28 mouse cellular contexts compared by ENCODE assay signal in genomic region chr2:181100087-181100486, GRCm38 (mm10). TPM values are rescaled to one million over a fixed set of nuclear protein-coding genes. Genes with fewer than 3 reads are reported as not detected.
DNase-seq lines count a peak whose midpoint lies in the region; ATAC-seq and TF ChIP-seq lines count a peak whose summit lies in the region.
"Had no signal": no experiment of that assay in that cellular context is flagged by ENCODE, and none has a peak within 500 bp of the region (broad histone marks: within the 10 kb centered on the region; RNA-seq: fewer than 3 reads in every experiment).

No protein-coding gene starts in this region.

- no peak for DNase-seq in frontal cortex, postnatal 36 days (ENCODE audit: low spot score in 2 of 2)
- peak; percentile 69 for DNase-seq in brain, adult 2 months (ENCODE audit: low read depth, low spot score)
- peak; percentile 29 for DNase-seq in large intestine, adult 2 months (ENCODE audit: low read depth, low spot score)
- no peak for DNase-seq in heart, adult 2 months
- DNase-seq in gastrocnemius, adult 18-20 months (ENCODE audit: low spot score), result no peak
- DNase-seq: adrenal gland, adult 8-10 months; adrenal gland, postnatal 14 days; adrenal gland, postnatal 36 days; B cell, adult 2 months; cerebellum, adult 11 months; cerebellum, adult 18-20 months; cerebellum, adult 8-10 months; cerebellum, adult 9-11 months; cerebellum, postnatal 14 days; cerebellum, postnatal 36 days; embryo, embryonic 11 days had no signal

- no peak for TF ChIP-seq EP300 in heart, adult 2 months (IDR thresholded peaks at IDR 0.05; ENCODE audit: insufficient read depth, low read depth, low read length)

- 76% methylated on average over 2 of the region's 2 CpGs for WGBS in intestine, embryonic 16.5 days
- 38% methylated on average over 2 of the region's 2 CpGs for WGBS in large intestine, adult 2 months
- WGBS in heart, adult 2 months, result 81% methylated on average over 2 of the region's 2 CpGs

- no peak overlapping the region for H3K4me2 ChIP-seq in intestine, embryonic 16.5 days (ENCODE audit: low read depth, low read length)
- H3K4me2 ChIP-seq: embryonic facial prominence, embryonic 13.5 days; embryonic facial prominence, embryonic 15.5 days; forebrain, embryonic 12.5 days had no signal

- no peaks in the 10 kb centered on the region for H3K36me3 ChIP-seq in intestine, embryonic 16.5 days (ENCODE audit: control insufficient read depth, insufficient read depth, low read length)
- H3K36me3 ChIP-seq in heart, adult 2 months (ENCODE audit: control insufficient read depth, insufficient read depth, low read length), result no peaks in the 10 kb centered on the region
- H3K36me3 ChIP-seq: embryonic facial prominence, embryonic 13.5 days; embryonic facial prominence, embryonic 15.5 days; forebrain, embryonic 10.5 days; forebrain, embryonic 12.5 days had no signal

- no peak for TF ChIP-seq POLR2A in heart, adult 2 months (IDR thresholded peaks at IDR 0.05; ENCODE audit: insufficient read depth, low read depth, low read length)

- TF ChIP-seq CTCF in heart, adult 2 months (IDR thresholded peaks at IDR 0.05), result no peak

- H3K4me3 ChIP-seq in intestine, embryonic 16.5 days (ENCODE audit: low read length), result no peak overlapping the region
- H3K4me3 ChIP-seq in heart, adult 2 months, result no peak overlapping the region
- H3K4me3 ChIP-seq: embryonic facial prominence, embryonic 13.5 days; embryonic facial prominence, embryonic 15.5 days; erythroblast, embryonic 14.5 days; forebrain, embryonic 10.5 days; forebrain, embryonic 12.5 days had no signal

- no peaks in the 10 kb centered on the region; the same call in 1 of the 2 replicates for H3K4me1 ChIP-seq in intestine, embryonic 16.5 days (ENCODE audit: control insufficient read depth, insufficient read depth, low read length)
- H3K4me1 ChIP-seq in heart, adult 2 months (ENCODE audit: control insufficient read depth, insufficient read depth, low read length), result no peaks in the 10 kb centered on the region
- H3K4me1 ChIP-seq: embryonic facial prominence, embryonic 13.5 days; embryonic facial prominence, embryonic 15.5 days had no signal

- no peak overlapping the region for H3K27ac ChIP-seq in intestine, embryonic 16.5 days (ENCODE audit: low read length)
- H3K27ac ChIP-seq in heart, adult 2 months, result no peak overlapping the region
- H3K27ac ChIP-seq: embryonic facial prominence, embryonic 13.5 days; embryonic facial prominence, embryonic 15.5 days; forebrain, embryonic 10.5 days; forebrain, embryonic 12.5 days had no signal

- no peak overlapping the region for H3K9ac ChIP-seq in intestine, embryonic 16.5 days (ENCODE audit: low read depth, low read length)
- H3K9ac ChIP-seq in heart, adult 2 months (ENCODE audit: low read depth, low read length), result no peak overlapping the region
- H3K9ac ChIP-seq: embryonic facial prominence, embryonic 13.5 days; embryonic facial prominence, embryonic 15.5 days; forebrain, embryonic 12.5 days had no signal

- ATAC-seq in frontal cortex, adult (ENCODE audit: low TSS enrichment), result peak; percentile 25; the same call in 1 of the 2 replicates
- ATAC-seq in intestine, embryonic 16.5 days, result peak; percentile 87
- ATAC-seq in CD4-positive, CD25-positive, alpha-beta regulatory T cell, adult 4 months, result no peak
- ATAC-seq: forebrain, embryonic 14.5 days; forebrain, embryonic 16.5 days had no signal

- intact Hi-C loops in heart, adult 2 months (cut with DNase I), result no loop called here

- no peaks in the 10 kb centered on the region for H3K27me3 ChIP-seq in intestine, embryonic 16.5 days (replicated peaks; ENCODE audit: control insufficient read depth, insufficient read depth, low read length)
- no peaks in the 10 kb centered on the region for H3K27me3 ChIP-seq in heart, adult 2 months (ENCODE audit: control insufficient read depth, insufficient read depth, low read length)
- H3K27me3 ChIP-seq: embryonic facial prominence, embryonic 15.5 days had no signal

- H3K9me3 ChIP-seq in intestine, embryonic 16.5 days (ENCODE audit: control insufficient read depth, low read length), result no peaks in the 10 kb centered on the region
- H3K9me3 ChIP-seq: embryonic facial prominence, embryonic 13.5 days; embryonic facial prominence, embryonic 15.5 days; forebrain, embryonic 10.5 days; forebrain, embryonic 12.5 days had no signal

- H3K79me2 ChIP-seq in heart, adult 2 months (replicated peaks; ENCODE audit: control insufficient read depth, insufficient read depth, low read length), result no peaks in the 10 kb centered on the region

RNA-seq across cellular contexts. Expression of gene Kcnq2, which starts 35.0 kb away (rescaled TPM):
- polyA plus RNA-seq in intestine, embryonic 16.5 days (2015; fragmentation: Nextera tagmentation; extraction: Ambion mirVana), result 0.75 and 1.0 TPM in 2 replicates
- 0.37 and 0.43 TPM in 2 replicates for polyA plus RNA-seq in large intestine, adult 2 months (2012; rRNA removed)
- polyA plus RNA-seq in CD4-positive, CD25-positive, alpha-beta regulatory T cell, adult 4 months (2017; shearing (Covaris generic)), result not detected
- under 1 TPM in 1 of 2 experiments, not detected in 1; 0.05 TPM for total RNA-seq in heart, adult 2 months (2021)
- 0.23 TPM in 2 replicates for polyA plus RNA-seq in heart, adult 2 months (2012; rRNA removed)
- total RNA-seq in gastrocnemius, adult 18-20 months (2021), result under 1 TPM in 1 of 2 experiments, not detected in 1; 0.18 TPM

RNA-seq across cellular contexts. Expression of gene Eef1a2, which starts 56.7 kb away (rescaled TPM):
- 0.06 TPM in 2 replicates for polyA plus RNA-seq in intestine, embryonic 16.5 days (2015; fragmentation: Nextera tagmentation; extraction: Ambion mirVana)
- polyA plus RNA-seq in large intestine, adult 2 months (2012; rRNA removed), result 3.4 and 3.9 TPM in 2 replicates
- not detected for polyA plus RNA-seq in CD4-positive, CD25-positive, alpha-beta regulatory T cell, adult 4 months (2017; shearing (Covaris generic))
- total RNA-seq in heart, adult 2 months (2021), result 1,000 to 10,000 TPM; 1,434 to 1,646 TPM
- polyA plus RNA-seq in heart, adult 2 months (2012; rRNA removed), result 1,031 and 1,150 TPM in 2 replicates
- 1,000 to 10,000 TPM; 2,039 to 2,096 TPM for total RNA-seq in gastrocnemius, adult 18-20 months (2021)
- total RNA-seq: common myeloid progenitor, adult 5-6 weeks; MEL had no signal
- polyA plus RNA-seq: erythroblast, embryonic 14.5 days had no signal

RNA-seq across cellular contexts. Expression of gene Chrna4, which starts 56.7 kb away (rescaled TPM):
- 0.51 and 0.70 TPM in 2 replicates for polyA plus RNA-seq in intestine, embryonic 16.5 days (2015; fragmentation: Nextera tagmentation; extraction: Ambion mirVana)
- 0.05 and 0.08 TPM in 2 replicates for polyA plus RNA-seq in large intestine, adult 2 months (2012; rRNA removed)
- polyA plus RNA-seq in CD4-positive, CD25-positive, alpha-beta regulatory T cell, adult 4 months (2017; shearing (Covaris generic)), result not detected
- not detected for total RNA-seq in heart, adult 2 months (2021)
- polyA plus RNA-seq in heart, adult 2 months (2012; rRNA removed), result not detected in 2 replicates
- total RNA-seq in gastrocnemius, adult 18-20 months (2021), result under 1 TPM in 1 of 2 experiments, not detected in 1; 0.09 TPM
- total RNA-seq: common myeloid progenitor, adult 5-6 weeks had no signal
- polyA plus RNA-seq: erythroblast, embryonic 14.5 days had no signal

Comparison
In these comparisons a context has a peak if more than half of its experiments do, and no peak if none do; other contexts are left out.
1. DNase-seq: peak in brain, adult 2 months (single experiment) and large intestine, adult 2 months (single experiment); none in frontal cortex, postnatal 36 days (0 of 2), heart, adult 2 months (0 of 2) and gastrocnemius, adult 18-20 months (single experiment).
2. RNA of gene Eef1a2, which starts 56.7 kb away (polyA plus RNA-seq): 1,031 to 1,150 TPM in heart, adult 2 months; 3.4 to 3.9 TPM in large intestine, adult 2 months, 0.06 TPM in intestine, embryonic 16.5 days and not detected in CD4-positive, CD25-positive, alpha-beta regulatory T cell, adult 4 months; every median in the first group is over 100 times any median in the second.